Mouse (Mus musculus) left cerebral cortex, adult 18-20 months (tissue): ENCODE measurements around the gene Fam155a. TPM values are rescaled to one million over a fixed set of nuclear protein-coding genes. Genes with fewer than 3 reads are reported as not detected.
"Not testable (repeated sequence)": the region's sequence is repeated elsewhere in the genome, so short reads cannot be mapped to it uniquely, and the experiment has no call there.

Experiments
- DNase-seq, 2 experiments: peaks; one replicate each; pipeline ENCODE4 v3.0.0; 2021 to 2022; ENCODE audit warnings: low spot score in 2 of 2, mixed read lengths in 1 of 2
- total RNA-seq, 2 experiments: library from RNA; stranded (reverse); gene quantifications; 2 replicates each; pipeline ENCODE4 v1.2.3; 2021

Fam155a gene
- total RNA-seq, 2 experiments from 2014 or later: 101 to 105 TPM

GRCm38 (mm10) chr8:9692370-9692769 is 78.6 kb downstream of the Fam155a start:
- no peak for DNase-seq

- DNase-seq: not testable (repeated sequence)
Observed at GRCm38 (mm10) chr8:9660014-9660413, 110.9 kb downstream of the Fam155a start.

- DNase-seq: peak; percentile 34 to 53
Observed at GRCm38 (mm10) chr8:9656901-9657300, 114.1 kb downstream of the Fam155a start.

- no peak for DNase-seq
Observed at GRCm38 (mm10) chr8:9654826-9655225, 116.1 kb downstream of the Fam155a start.

- no peak for DNase-seq
Observed at GRCm38 (mm10) chr8:9653643-9654042, 117.3 kb downstream of the Fam155a start.

GRCm38 (mm10) chr8:9638162-9638561 is 132.8 kb downstream of the Fam155a start:
- no peak for DNase-seq

- DNase-seq: no peak
Observed at GRCm38 (mm10) chr8:9635240-9635639, 135.7 kb downstream of the Fam155a start.

- DNase-seq: no peak
Observed at GRCm38 (mm10) chr8:9607086-9607701, 163.8 kb downstream of the Fam155a start.

GRCm38 (mm10) chr8:9596003-9596402 is 175.0 kb downstream of the Fam155a start:
- no peak for DNase-seq

- peak; percentile 21 to 55 for DNase-seq
Observed at GRCm38 (mm10) chr8:9581836-9582235, 189.1 kb downstream of the Fam155a start.

GRCm38 (mm10) chr8:9580192-9580591 is 190.8 kb downstream of the Fam155a start:
- no peak for DNase-seq

- DNase-seq: no peak
Observed at GRCm38 (mm10) chr8:9571977-9572376, 199.0 kb downstream of the Fam155a start.

- DNase-seq: peak in 1 of 2 experiments; percentile 32
Observed at GRCm38 (mm10) chr8:9569516-9570170, 201.3 kb downstream of the Fam155a start.

- no peak for DNase-seq
Observed at GRCm38 (mm10) chr8:9549199-9549598, 221.8 kb downstream of the Fam155a start.

- DNase-seq: no peak
Observed at GRCm38 (mm10) chr8:9547558-9547954, 223.4 kb downstream of the Fam155a start.

GRCm38 (mm10) chr8:9546919-9547557 is 223.9 kb downstream of the Fam155a start:
- no peak for DNase-seq

- no peak for DNase-seq
Observed at GRCm38 (mm10) chr8:9546429-9546828, 224.5 kb downstream of the Fam155a start.

- no peak for DNase-seq
Observed at GRCm38 (mm10) chr8:9545665-9546064, 225.3 kb downstream of the Fam155a start.

- no peak for DNase-seq
Observed at GRCm38 (mm10) chr8:9535730-9536372, 235.1 kb downstream of the Fam155a start.

- no peak for DNase-seq
Observed at GRCm38 (mm10) chr8:9526515-9526914, 244.4 kb downstream of the Fam155a start.

- no peak for DNase-seq
Observed at GRCm38 (mm10) chr8:9521577-9521976, 249.4 kb downstream of the Fam155a start.

GRCm38 (mm10) chr8:9500751-9501150 is 270.2 kb downstream of the Fam155a start:
- no peak for DNase-seq
